Mouse (Mus musculus) T-cell, adult 66 days (primary cell): ENCODE results near the gene Usp42. TPM values are rescaled to one million over a fixed set of nuclear protein-coding genes. Genes with fewer than 3 reads are reported as not detected.

Experiments used
- total RNA-seq, 2 experiments: library from RNA; stranded (reverse); gene quantifications; 3 replicates in 1 of 2; 4 replicates in 1 of 2; pipeline ENCODE4 v1.2.4; 2023

Usp42 gene
- 10 to 100 TPM; 35.6 to 36.0 TPM for total RNA-seq

GRCm38 (mm10) chr5:143732180-143732891, at the start of gene Usp42:
Usp42 (minus strand) TSS chr5:143732280.

Other genes with a start within 250 kb of the Usp42 start
- gene Rac1, start 204.2 kb downstream of the Usp42 start, total RNA-seq: 100 to 1,000 TPM; 287 to 289 TPM
- 10 to 100 TPM; 44.2 to 48.9 TPM for gene Cyth3, start 109.8 kb downstream of the Usp42 start, total RNA-seq
- 10 to 100 TPM; 39.7 to 41.4 TPM for gene Eif2ak1, start 85.5 kb upstream of the Usp42 start, total RNA-seq
- under 1 TPM in 1 of 2 experiments, not detected in 1; 0.93 TPM for gene Ankrd61, start 165.4 kb upstream of the Usp42 start, total RNA-seq
- gene Aimp2, start 177.6 kb upstream of the Usp42 start, total RNA-seq: 10 to 100 TPM; 31.0 to 32.3 TPM
- gene Pms2, start 177.7 kb upstream of the Usp42 start, total RNA-seq: 10 to 100 TPM; 34.1 to 41.9 TPM
- 1 to 10 TPM; 1.1 to 1.2 TPM for gene Gm42421, start 195.9 kb upstream of the Usp42 start, total RNA-seq
- 1 to 10 TPM in 1 of 2 experiments, under 1 TPM in 1; 0.44 to 1.0 TPM for gene Rsph10b, start 200.8 kb upstream of the Usp42 start, total RNA-seq